ENCODE assay signal across 12 mouse cellular contexts in the genomic region with DNA sequence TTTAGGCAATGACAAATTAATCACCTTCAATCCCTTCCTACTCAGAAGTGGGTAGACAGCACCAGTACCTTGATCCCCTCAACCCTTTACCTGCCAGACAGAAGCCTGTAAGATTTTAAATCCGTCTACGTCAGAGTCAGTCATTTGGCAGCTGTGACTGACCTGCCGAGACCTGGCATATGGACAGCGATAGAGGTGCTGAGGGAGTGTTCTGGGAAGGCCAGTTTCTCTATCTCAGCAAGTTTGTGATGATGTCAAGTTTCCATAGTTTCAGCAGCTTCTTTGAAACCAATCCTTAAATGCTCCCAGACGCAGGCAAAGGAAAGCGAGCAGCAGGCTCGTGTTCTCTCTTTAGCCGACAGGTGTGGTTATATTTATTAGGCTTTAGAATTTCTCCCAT. TPM values are rescaled to one million over a fixed set of nuclear protein-coding genes. Genes with fewer than 3 reads are reported as not detected.
"Had no signal": no experiment of that assay in that cellular context is flagged by ENCODE, and none has a peak within 500 bp of the region (broad histone marks: within the 10 kb centered on the region; RNA-seq: fewer than 3 reads in every experiment).

No protein-coding gene starts in this region.

- DNase-seq: liver, postnatal 0 days; lung, adult 2 months; lung, postnatal 14 days; lung, postnatal 36 days; midbrain, embryonic 14.5 days; retina, postnatal 1 day; right cerebral cortex, adult 18-20 months; right cerebral cortex, postnatal 25 days; right cerebral cortex, postnatal 4 days; thymus, adult 2 months; thymus, postnatal 36 days had no signal

RNA-seq across cellular contexts. Expression of gene Myh2, which starts 31.3 kb away (rescaled TPM):
- total RNA-seq: megakaryocyte progenitor cell, adult 5-6 weeks had no signal
